Mouse (Mus musculus) forebrain, embryonic 12.5 days (tissue): ENCODE data around the gene Gm4353. TPM values are rescaled to one million over a fixed set of nuclear protein-coding genes. Genes with fewer than 3 reads are reported as not detected.
A peak's percentile ranks its signal among the peaks of the same experiment; 100 is the strongest.

Experiments
- ATAC-seq: fragments of 200-750 bp; cut with Nextera tagmentation; 2 replicates; pipeline ENCODE4 v1.8.0; 2017; ENCODE audit warnings: moderate TSS enrichment; ENCODE audit not compliant: low FRiP score
- H3K27ac ChIP-seq: fragments of 300-500 bp; sonication (generic); 2 replicates; pipeline ENCODE4 v1.5.1; 2016; ENCODE audit warnings: mild to moderate bottlenecking
- H3K27me3 ChIP-seq: fragments of 300-500 bp; sonication (generic); 2 replicates; pipeline ENCODE4 v1.6.1; 2016; ENCODE audit warnings: mild to moderate bottlenecking
- H3K36me3 ChIP-seq: fragments of 300-500 bp; sonication (generic); replicated peaks from 2 replicates; pipeline ENCODE4 v1.6.1; 2016; ENCODE audit warnings: mild to moderate bottlenecking
- H3K4me1 ChIP-seq: fragments of 300-500 bp; sonication (generic); 2 replicates; pipeline ENCODE4 v1.6.1; 2016
- H3K4me2 ChIP-seq: fragments of 300-500 bp; sonication (generic); 2 replicates; pipeline ENCODE4 v1.6.1; 2016; ENCODE audit warnings: mild to moderate bottlenecking, moderate library complexity
- H3K4me3 ChIP-seq: fragments of 300-500 bp; sonication (generic); replicated peaks from 2 replicates; pipeline ENCODE4 v1.5.1; 2016; ENCODE audit warnings: mild to moderate bottlenecking
- H3K9ac ChIP-seq: fragments of 300-500 bp; sonication (generic); 2 replicates; pipeline ENCODE4 v1.6.1; 2016; ENCODE audit warnings: mild to moderate bottlenecking
- H3K9me3 ChIP-seq: fragments of 300-500 bp; sonication (generic); 2 replicates; pipeline ENCODE4 v1.6.1; 2016
- WGBS: fragments of 180-500 bp; shearing (Covaris S2); methylation state at CpG from one replicate; pipeline ENCODE4 v1.1.7; 2016; 5-methylcytosine and 5-hydroxymethylcytosine counted together
- polyA plus RNA-seq: library from polyadenylated mRNA; unstranded; fragments of >200 nt; fragmentation: Nextera tagmentation; extraction: Ambion mirVana; gene quantifications from 2 replicates; pipeline ENCODE4 v1.2.1, GENCODE M21; 2016

Gm4353 gene
- polyA plus RNA-seq, 1 experiment from 2014 or later: 0.68 TPM

- 68% methylated on average over 1 of the region's 1 CpGs for WGBS
- Histone ChIP-seq H3K27ac (no peak overlapping the region), H3K4me1 (peaks cover 36% of the 10 kb centered on the region)
Observed at GRCm38 (mm10) chr7:116119306-116119857, 34.9 kb upstream of the Gm4353 start.

DNA sequence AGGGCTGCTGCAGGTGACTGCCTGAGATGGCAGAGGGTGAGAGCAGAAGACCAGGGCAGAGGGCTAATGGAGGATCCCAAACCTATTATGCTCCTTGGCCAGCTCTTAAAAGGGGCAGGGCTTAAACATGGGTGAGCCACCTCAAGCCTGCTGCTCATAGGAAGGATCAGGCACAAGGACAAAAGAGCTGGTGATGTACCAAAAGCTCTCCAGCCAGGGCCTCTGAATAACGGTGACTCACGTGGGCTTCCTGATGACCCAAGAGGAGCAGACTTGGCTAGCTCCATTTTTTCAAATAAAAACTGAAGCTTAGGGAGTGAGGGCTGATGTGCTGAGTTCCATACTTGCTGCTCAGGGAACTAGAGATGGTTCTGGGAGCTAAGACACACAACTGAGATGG lies 31.6 kb upstream of the Gm4353 start:
- no peak for ATAC-seq
- no peaks in the 10 kb centered on the region for H3K27me3 ChIP-seq
- 70% methylated on average over 2 of the region's 2 CpGs for WGBS
- peaks cover 8% of the 10 kb centered on the region for H3K4me1 ChIP-seq
- no peak overlapping the region for H3K9ac ChIP-seq
- no peak overlapping the region for H3K27ac ChIP-seq
- H3K9me3 ChIP-seq: no peaks in the 10 kb centered on the region
- no peak overlapping the region for H3K4me3 ChIP-seq
- no peaks in the 10 kb centered on the region for H3K36me3 ChIP-seq
- no peak overlapping the region for H3K4me2 ChIP-seq

More at GRCm38 (mm10) chr7:116119306-116119857, 34.9 kb upstream of the Gm4353 start:
- Histone ChIP-seq H3K4me3 (no peak overlapping the region), H3K9ac (no peak overlapping the region), H3K4me2 (no peak overlapping the region), H3K27me3 (no peaks in the 10 kb centered on the region), H3K9me3 (no peaks in the 10 kb centered on the region), H3K36me3 (0 out of 2 replicates have a peak, but pooled peaks cover 5% of the 10 kb centered on the region)
- ATAC-seq: no peak

DNA sequence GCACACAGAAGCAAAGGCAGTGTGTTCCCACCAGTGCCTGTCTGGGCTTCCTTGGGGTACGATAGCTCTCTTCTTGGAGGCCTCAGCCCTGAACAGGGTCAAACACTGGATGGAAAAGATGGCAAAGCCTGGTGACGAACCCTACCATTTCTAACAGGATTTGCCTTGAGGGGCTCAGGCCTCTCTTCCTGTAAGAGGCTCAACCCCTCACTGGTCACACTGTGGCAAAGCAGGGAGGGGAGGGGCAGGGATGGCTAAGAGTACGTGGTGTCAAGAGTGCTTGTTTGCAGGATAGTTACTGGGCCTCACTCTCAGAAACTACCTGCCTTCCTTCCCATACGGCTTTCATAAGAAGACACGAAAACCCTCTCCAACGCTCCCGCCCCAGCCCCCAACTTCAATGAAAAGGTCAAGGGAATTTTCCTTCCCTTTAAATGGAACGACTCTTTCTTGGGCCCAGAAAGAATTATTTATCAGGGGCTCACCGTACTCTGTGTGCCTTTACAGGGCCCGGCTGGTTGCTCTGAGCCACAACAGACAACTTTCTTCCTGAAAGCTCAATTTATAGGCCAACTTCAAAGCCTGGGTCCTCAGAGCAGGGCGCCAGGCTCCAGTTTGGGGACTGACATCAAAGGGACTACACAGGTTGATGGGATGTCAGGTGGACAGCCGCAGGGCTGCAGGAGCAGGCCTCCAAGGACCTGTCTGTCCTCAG lies 30.9 kb upstream of the Gm4353 start:
- Histone ChIP-seq H3K36me3 (no peaks in the 10 kb centered on the region), H3K4me2 (no peak overlapping the region), H3K27ac (no peak overlapping the region), H3K4me3 (no peak overlapping the region), H3K9ac (no peak overlapping the region), H3K9me3 (no peaks in the 10 kb centered on the region), H3K4me1 (peaks cover 4% of the 10 kb centered on the region; the same call in 1 of the 2 replicates), H3K27me3 (no peaks in the 10 kb centered on the region)
- 76% methylated on average over 12 of the region's 12 CpGs for WGBS
- ATAC-seq: no peak

GRCm38 (mm10) chr7:116111546-116111945 lies 27.1 kb upstream of the Gm4353 start:
- H3K4me3 ChIP-seq: no peak overlapping the region
- peaks cover 7% of the 10 kb centered on the region; the same call in 1 of the 2 replicates for H3K36me3 ChIP-seq
- H3K27ac ChIP-seq: no peak overlapping the region
- ATAC-seq: no peak
- H3K9me3 ChIP-seq: no peaks in the 10 kb centered on the region
- H3K4me1 ChIP-seq: no peaks in the 10 kb centered on the region
- no peak overlapping the region for H3K9ac ChIP-seq
- 90% methylated on average over 6 of the region's 6 CpGs for WGBS
- H3K4me2 ChIP-seq: no peak overlapping the region
- no peaks in the 10 kb centered on the region for H3K27me3 ChIP-seq

- H3K9me3 ChIP-seq: no peaks in the 10 kb centered on the region
- ATAC-seq: no peak
- no peak overlapping the region for H3K4me2 ChIP-seq
- no peak overlapping the region for H3K27ac ChIP-seq
- H3K27me3 ChIP-seq: no peaks in the 10 kb centered on the region
- H3K4me1 ChIP-seq: no peaks in the 10 kb centered on the region
- H3K36me3 ChIP-seq: peaks cover 16% of the 10 kb centered on the region
- H3K4me3 ChIP-seq: no peak overlapping the region
- 84% methylated on average over 3 of the region's 3 CpGs for WGBS
- H3K9ac ChIP-seq: no peak overlapping the region
Observed at GRCm38 (mm10) chr7:116110661-116111060, 26.2 kb upstream of the Gm4353 start.

- no peaks in the 10 kb centered on the region for H3K4me1 ChIP-seq
- no peaks in the 10 kb centered on the region for H3K9me3 ChIP-seq
- 97% methylated on average over 9 of the region's 9 CpGs for WGBS
- ATAC-seq: no peak
- H3K27me3 ChIP-seq: no peaks in the 10 kb centered on the region
- H3K9ac ChIP-seq: no peak overlapping the region
- peaks cover 63% of the 10 kb centered on the region for H3K36me3 ChIP-seq
- H3K4me2 ChIP-seq: no peak overlapping the region
- no peak overlapping the region for H3K4me3 ChIP-seq
- H3K27ac ChIP-seq: no peak overlapping the region
Observed at GRCm38 (mm10) chr7:116103091-116103490, 18.7 kb upstream of the Gm4353 start.

DNA sequence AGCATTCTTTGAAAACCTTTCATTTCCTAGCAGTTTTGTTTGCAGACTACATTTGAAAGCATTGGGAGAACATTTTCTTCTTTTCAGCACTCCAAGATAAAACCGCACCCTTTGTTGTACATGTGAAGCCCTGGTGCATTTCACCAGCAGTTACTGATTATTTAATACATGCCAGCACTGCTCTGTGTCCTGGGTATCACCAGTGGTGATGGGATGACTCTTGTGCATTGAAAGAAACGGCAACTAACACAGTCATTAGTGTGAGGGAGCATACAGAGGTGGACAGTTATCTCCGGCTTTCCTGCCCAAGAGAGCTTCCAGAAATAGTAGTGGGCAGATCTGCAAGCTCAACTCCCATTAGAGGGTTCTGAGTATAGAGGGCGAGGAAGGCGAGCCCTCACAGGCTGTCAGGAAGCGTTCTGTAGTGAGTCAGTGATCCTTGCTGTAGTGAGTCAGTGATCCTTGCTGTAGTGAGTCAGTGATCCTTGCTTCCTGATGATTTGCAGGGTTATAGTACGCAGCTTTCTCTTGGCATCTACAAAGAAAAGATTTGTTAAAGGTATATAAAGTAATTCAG lies 15.6 kb upstream of the Gm4353 start:
- no peak overlapping the region for H3K4me2 ChIP-seq
- no peak overlapping the region for H3K27ac ChIP-seq
- peaks cover 42% of the 10 kb centered on the region for H3K36me3 ChIP-seq
- no peaks in the 10 kb centered on the region for H3K9me3 ChIP-seq
- WGBS: 96% methylated on average over 7 of the region's 7 CpGs
- H3K9ac ChIP-seq: no peak overlapping the region
- no peak for ATAC-seq
- H3K27me3 ChIP-seq: no peaks in the 10 kb centered on the region
- H3K4me1 ChIP-seq: peaks cover 8% of the 10 kb centered on the region
- no peak overlapping the region for H3K4me3 ChIP-seq

- H3K4me2 ChIP-seq: peak overlapping the region; percentile 69
- peak overlapping the region; percentile 54 for H3K4me3 ChIP-seq
- peak; percentile 88 for ATAC-seq
- no peaks in the 10 kb centered on the region for H3K36me3 ChIP-seq
- H3K27me3 ChIP-seq: no peaks in the 10 kb centered on the region
- H3K9ac ChIP-seq: peak overlapping the region; percentile 77
- 1% methylated on average over 19 of the region's 19 CpGs for WGBS
- peak overlapping the region; percentile 89 for H3K27ac ChIP-seq
- H3K4me1 ChIP-seq: peaks cover 23% of the 10 kb centered on the region
- no peaks in the 10 kb centered on the region for H3K9me3 ChIP-seq
Observed at GRCm38 (mm10) chr7:116093466-116093850, 9.0 kb upstream of the Gm4353 start.

GRCm38 (mm10) chr7:116092710-116093465 lies 8.5 kb upstream of the Gm4353 start:
- H3K9me3 ChIP-seq: no peaks in the 10 kb centered on the region
- peak overlapping the region; percentile 54 for H3K4me3 ChIP-seq
- H3K27ac ChIP-seq: peak overlapping the region; percentile 89
- H3K4me1 ChIP-seq: peaks cover 23% of the 10 kb centered on the region
- H3K9ac ChIP-seq: peak overlapping the region; percentile 77
- H3K4me2 ChIP-seq: peak overlapping the region; percentile 69
- under 1% methylated on average over 38 of the region's 38 CpGs for WGBS
- H3K36me3 ChIP-seq: no peaks in the 10 kb centered on the region
- H3K27me3 ChIP-seq: no peaks in the 10 kb centered on the region
- ATAC-seq: peak; percentile 100

- ATAC-seq: no peak
- WGBS: 47% methylated on average over 1 of the region's 1 CpGs
- H3K4me2 ChIP-seq: no peak overlapping the region
- H3K9me3 ChIP-seq: no peaks in the 10 kb centered on the region
- no peak overlapping the region for H3K27ac ChIP-seq
- H3K27me3 ChIP-seq: no peaks in the 10 kb centered on the region
- no peak overlapping the region for H3K4me3 ChIP-seq
- H3K9ac ChIP-seq: no peak overlapping the region
- H3K4me1 ChIP-seq: no peaks in the 10 kb centered on the region
- H3K36me3 ChIP-seq: no peaks in the 10 kb centered on the region
Observed at GRCm38 (mm10) chr7:116060739-116061138, 23.7 kb downstream of the Gm4353 start.

GRCm38 (mm10) chr7:116040470-116041019 lies 43.9 kb downstream of the Gm4353 start:
- ATAC-seq: no peak
- Histone ChIP-seq H3K27ac (no peak overlapping the region), H3K27me3 (peaks cover 30% of the 10 kb centered on the region), H3K9me3 (no peaks in the 10 kb centered on the region), H3K36me3 (no peaks in the 10 kb centered on the region), H3K4me1 (peaks cover 46% of the 10 kb centered on the region), H3K4me2 (peak overlapping the region; percentile 99), H3K9ac (no peak overlapping the region), H3K4me3 (peak overlapping the region; percentile 51)
- 16% methylated on average over 15 of the region's 15 CpGs for WGBS
